Mouse (Mus musculus) E14TG2a.4 (cell line): ENCODE measurements around the gene Gm37240.

Source experiments
- CTCF ChIP-seq: conservative IDR thresholded peaks from 2 replicates; pipeline ENCODE4 v1.5.1; 2014; ENCODE audit warnings: low read length
- NANOG ChIP-seq: IDR thresholded peaks from 2 replicates; pipeline ENCODE4 v1.6.1; 2014; ENCODE audit warnings: borderline replicate concordance, low read length, mixed read lengths
- POU5F1 ChIP-seq: IDR thresholded peaks from 2 replicates; pipeline ENCODE4 v1.6.1; 2014; ENCODE audit warnings: low read length, borderline replicate concordance

DNA sequence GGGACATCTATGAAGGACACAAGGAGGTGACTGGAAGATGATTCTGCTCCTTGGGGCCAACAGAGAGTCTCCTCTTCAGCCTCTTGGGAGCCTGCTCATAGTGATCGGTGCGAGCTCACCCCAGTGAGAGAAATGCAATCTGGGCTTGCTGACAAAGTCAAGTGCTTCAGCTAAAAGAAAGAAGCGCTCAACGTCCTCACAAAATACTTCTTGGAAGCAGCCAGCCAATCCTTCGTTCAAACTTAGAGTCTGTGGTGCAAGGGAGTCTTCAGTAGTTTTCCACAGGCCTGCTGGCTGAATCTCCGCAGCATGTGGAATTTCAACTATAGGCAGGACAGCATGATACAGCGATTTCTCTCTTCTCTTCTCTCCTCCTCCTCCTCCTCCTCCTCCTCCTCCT lies 680.8 kb downstream of the Gm37240 start:
- TF ChIP-seq CTCF = no peak
- no peak for TF ChIP-seq NANOG
- no peak for TF ChIP-seq POU5F1
